Mouse (Mus musculus) thymus, postnatal 0 days (tissue): ENCODE measurements around the gene Arhgef2. TPM values are rescaled to one million over a fixed set of nuclear protein-coding genes. Genes with fewer than 3 reads are reported as not detected.

Source experiments
- DNase-seq: peaks from one replicate; pipeline ENCODE4 v3.0.0-alpha.2; 2015; ENCODE audit warnings: low spot score
- polyA plus RNA-seq: library from polyadenylated mRNA; unstranded; fragments of >200 nt; fragmentation: Nextera tagmentation; extraction: Ambion mirVana; gene quantifications from 2 replicates; pipeline ENCODE4 v1.2.1, GENCODE M21; 2015

The Arhgef2 gene
- polyA plus RNA-seq, 1 experiment from 2014 or later = 94.5 TPM

DNA sequence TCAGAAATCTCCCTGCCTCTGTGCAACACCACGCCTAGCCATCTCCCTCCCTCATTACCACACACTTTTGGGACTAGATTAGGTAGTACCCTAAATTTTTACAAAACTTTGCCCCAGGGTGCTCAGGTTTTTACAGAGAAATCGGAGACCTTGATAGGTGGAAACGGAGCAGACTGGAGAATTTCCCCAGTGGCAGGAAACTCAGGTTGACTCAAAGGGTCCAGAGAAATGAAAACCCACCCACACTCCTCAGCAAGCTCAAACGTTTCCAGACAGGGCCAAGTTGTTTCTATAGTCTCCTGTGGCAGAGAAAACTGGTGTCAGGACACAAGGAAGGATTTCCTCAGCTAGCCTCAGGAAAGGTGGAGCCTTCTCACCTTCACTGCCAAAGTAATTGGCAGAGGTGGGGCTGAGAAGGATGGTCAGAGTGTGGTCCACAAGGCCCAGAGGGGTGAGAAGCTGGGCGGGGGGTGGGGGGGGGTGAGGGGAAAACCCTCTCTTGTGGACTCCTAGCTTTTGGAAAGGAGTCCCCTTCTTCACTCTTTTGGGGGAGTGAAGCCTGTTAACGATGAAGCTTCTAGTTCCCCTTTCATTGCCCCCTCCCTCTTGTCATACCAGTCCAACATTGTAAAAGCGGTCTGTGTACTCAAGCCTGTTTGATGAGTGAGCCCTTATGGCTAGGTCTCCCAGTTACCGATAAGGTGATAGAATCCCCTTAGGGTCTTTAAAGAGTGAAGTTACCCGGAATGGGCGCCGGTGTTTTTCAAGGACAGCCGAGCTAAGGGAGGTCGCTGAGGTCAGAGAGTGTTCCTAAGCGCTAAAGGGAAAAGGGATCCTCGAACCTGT, 14.6 kb downstream of the Arhgef2 start:
- no peak for DNase-seq

DNA sequence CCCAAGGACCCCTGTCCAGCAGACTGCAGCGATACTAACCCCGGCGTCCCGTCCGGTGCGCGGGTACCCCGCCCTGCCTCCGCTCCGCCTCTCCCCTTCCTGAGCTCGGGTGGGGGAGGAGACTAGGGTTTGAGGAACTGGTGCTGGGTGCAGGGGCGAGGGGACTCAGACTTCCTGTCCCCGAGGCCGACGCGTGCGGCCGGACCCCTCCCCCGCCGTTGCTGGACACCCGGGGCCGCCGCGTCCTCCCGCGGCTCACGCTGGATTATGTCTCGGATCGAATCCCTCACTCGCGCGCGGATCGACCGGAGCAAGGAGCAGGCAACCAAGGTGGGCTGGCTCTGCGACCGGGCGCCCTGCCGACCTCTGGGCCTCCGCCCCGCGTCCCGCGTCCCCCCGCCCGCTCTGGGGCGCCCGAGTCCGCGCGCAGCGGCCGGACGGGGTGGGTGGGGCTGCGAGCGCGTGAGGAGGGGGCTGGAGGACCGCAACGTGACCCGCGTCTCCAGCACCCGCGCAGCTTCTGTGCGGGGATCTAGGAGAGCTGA, 15.3 kb downstream of the Arhgef2 start:
- DNase-seq = peak; percentile 68

DNA sequence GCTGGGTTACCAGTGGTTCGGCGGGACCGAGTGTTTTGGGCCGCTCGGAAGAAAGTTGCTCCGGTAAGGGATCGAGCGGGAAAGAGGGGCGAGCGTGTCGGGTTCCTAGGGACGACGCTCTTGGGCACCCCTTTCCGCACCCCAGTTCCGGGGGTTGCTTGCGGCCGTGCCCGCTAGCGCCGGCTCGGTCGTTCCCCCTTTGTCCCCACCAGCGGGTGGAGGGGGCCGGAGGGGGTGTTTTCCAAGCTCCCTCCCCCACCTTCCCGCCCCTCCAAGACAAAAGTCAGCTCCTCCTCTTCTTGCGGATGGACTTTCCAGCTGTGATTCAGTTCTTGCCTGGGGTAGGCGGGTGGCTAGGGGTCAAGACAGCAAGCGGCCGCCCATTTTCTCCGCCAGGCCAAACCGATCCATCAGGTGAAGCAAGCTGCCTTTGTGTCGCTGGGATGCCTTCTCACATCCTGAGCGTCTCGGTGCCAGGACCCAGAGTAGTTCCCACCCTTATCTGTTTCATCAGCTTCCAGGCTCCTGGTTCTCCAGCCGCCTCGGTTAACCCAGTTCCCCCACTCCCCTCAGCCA, 15.9 kb downstream of the Arhgef2 start:
- DNase-seq = peak; percentile 36

DNA sequence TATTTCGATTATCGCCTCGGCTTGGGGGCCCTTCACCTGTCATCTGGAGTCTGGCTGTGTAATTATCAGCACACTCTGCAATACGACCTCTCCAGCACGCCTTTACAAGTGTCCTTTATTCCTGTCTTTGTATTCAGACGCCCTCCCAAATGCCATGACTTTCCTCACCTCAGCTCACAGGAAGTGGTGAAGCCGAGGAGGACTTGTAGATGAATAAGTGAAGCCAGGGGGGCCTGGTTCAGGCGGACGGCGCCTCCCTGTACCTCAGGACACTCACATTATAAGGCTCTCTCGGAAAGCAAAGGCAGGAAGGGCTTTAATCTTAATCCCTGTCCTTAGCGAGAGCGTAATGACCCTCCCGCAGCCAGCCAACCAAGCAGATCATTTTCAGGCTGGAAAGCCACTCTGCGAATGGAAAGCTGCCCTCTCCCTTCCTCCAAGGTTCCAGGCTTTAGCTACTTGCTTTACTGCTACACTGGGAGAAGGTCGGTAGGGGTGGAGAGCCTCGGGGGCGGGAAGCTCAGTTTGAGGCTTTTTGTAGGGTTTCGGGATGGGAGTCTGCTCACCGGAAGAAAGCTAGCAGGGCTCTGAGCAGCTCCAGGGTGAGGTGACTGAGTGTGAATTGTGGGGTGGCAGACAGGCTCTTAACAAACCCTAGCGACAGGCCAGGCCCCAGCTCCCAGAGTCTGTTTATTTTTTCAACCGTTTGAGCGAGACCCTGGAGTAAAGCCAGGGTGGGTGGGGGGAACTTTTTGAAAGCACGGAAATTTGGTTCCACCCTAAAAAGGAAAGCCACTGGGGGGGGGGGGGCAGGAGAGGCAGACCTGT, 16.6 kb downstream of the Arhgef2 start:
- peak; percentile 53 for DNase-seq

DNA sequence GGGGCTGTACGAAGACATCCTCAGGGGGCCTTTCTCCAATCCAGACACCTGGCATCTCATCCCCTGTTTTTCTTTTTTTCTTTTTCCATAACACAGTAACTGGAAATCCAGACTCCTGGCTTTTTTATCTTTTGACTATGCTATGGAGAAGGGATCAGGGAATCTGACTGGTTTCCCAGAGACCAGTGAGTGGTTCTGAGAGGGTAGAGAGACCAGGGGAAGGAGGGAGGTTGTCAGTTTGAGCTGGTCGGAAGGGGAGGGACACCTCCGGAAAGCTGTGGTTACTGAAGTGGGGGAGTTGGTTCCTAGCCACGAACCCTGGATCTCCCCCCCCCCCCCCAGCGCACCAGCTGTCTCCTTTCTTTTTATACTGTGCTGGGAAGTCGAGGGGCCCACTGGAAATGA, 17.2 kb downstream of the Arhgef2 start:
- peak; percentile 50 for DNase-seq

DNA sequence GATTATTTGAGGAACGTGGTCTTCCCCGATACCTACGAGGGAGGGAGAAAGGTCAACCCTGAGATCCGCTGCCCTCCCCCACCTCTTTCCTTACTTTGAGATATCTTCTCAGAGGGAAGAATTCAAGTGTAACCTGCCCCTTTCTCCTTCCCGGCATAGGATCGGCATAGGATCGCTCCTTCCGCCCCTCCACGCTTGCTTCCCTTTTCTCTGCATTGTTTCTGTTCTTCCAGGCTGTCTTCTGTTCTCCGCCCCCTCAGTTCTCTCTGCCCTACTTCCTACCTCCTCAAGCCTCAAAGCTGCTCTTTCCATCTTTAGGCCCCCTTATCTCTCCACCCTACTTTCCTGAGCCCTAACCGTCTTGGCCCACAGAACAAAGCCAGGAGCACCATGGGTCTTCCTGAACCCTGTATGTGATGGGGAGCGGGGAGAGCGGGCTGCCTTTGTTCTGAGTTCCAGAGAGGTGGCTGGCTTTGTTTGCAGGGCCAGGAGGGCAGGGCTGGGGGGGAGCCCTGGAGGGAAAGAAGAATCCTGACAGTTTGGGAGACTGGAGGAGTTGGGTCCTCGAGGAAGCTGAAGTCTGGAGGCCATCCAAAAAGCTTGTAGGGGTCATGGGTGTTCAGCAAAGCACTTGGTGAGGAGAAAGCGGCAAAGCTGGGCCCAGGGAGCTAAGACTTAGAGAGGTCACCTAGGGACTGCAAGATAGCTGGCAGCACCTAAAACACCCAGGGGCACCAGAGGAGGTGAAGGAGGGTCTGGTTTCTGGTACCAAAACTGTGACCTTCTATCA, 17.8 kb downstream of the Arhgef2 start:
- DNase-seq = peak; percentile 34

DNA sequence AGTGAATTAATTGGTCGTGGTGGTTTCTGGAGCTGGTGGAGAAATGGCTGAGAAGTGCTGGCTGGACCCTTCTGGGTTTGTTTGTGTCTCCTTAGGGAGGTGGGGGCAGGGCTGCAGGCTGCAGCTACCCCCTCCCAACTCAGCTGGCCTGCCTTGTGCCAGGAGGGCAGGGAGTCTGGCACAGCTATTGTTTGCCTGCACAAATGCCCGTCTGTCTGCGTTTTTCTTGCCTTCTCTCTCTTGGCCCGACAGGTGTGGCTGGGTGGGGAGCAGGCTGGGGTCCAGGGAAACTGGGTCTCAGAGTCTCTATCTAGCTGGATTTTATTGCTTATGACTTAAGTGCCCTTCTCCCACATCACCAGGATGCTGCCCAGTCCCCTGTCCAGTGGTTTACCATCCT, 18.6 kb downstream of the Arhgef2 start:
- no peak for DNase-seq

DNA sequence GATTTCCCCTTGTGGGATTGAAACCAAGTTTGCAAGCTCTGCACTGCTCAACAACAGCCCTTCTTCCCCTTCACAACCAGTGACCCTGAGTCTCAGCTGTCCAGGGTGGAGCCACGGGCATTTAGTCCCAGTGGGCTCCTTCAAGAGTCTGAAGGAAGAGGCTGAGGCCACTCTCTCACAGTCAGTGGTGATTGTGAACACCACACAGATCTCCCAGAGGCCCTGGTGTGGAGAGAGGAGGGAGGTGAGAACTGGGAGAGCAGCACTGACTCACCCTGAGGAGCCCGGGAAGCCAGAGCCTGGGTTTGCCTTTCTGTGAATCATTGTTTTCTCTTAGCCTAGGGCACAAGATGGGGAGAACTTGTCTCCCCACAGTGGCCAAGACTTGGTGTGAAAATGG, 19.2 kb downstream of the Arhgef2 start:
- DNase-seq = no peak

DNA sequence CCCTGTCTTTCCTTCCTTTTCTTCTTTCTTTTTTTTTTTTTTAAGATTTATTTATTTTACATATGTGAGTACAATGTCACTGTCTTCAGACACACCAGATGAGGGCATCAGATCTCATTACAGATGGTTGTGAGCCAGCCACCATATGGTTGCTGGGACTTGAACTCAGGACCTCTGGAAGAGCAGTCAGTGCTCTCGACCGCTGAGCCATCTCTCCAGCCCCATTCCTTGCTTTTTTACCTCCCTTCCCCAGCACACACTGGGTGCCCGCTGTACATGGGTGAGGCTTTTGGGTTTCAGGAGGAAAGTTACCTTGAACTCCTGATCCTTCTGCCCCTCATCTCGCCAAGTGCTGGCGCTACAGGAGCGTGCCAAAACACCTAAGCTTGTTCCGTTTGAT, 19.8 kb downstream of the Arhgef2 start:
- DNase-seq = no peak

DNA sequence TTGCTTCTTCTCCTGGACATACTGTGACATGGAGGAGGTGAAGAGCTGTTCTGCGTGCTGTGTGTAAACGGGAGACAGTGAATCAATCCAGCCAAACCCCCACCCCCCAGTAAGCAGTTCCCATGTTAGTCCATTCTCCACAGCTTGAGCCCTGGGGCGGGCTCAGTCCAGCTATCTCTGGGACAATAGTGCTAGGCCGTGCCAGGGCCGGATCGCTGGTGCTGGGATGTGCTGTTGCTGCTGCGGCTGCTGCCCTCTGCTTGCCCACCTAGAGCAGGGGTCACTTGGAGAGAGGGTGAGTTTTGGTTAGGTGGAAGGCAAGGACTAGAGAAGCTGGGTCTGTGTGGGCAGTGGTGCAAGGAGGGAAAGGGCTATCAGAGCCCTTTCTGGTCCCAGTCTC, 20.6 kb downstream of the Arhgef2 start:
- DNase-seq = no peak

DNA sequence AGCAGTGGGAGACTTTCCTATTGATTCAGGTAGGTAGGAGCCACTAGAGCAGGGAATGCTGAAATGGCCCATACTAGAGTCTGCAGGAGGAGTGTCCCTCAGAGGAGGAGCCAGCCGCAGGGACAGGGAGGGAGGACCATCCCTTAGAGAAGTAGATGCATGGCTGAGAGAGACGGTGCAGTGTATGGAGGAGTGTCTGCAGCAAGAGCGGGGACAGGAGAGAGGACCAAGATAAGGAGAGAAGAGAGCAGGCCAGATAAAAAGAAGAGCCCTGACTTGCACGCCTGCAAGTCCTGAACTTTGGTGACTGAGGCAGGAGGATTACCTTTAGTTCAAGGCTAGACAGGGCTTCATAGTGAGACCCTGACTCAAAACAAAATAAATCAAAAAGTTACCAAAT, 21.3 kb downstream of the Arhgef2 start:
- no peak for DNase-seq

DNA sequence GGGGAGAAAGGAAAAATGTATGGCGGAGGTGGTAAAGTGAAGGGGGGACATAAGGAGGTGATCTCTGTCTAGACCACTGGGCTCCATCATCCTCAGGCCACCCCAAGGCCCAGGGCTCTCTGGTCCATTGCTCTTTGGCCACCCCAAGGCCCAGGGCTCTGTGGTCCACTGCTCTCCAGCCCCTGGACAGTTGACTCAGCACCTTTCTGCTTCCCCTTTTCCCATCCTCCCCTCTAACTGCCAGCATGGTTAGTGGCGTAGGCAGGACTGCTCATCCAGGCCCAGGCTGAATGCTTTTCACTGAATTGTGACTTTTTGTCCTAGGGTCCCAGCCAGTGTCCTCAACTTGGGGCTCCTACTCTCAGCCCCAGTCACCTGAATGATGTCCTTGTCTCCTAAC, 21.8 kb downstream of the Arhgef2 start:
- no peak for DNase-seq

DNA sequence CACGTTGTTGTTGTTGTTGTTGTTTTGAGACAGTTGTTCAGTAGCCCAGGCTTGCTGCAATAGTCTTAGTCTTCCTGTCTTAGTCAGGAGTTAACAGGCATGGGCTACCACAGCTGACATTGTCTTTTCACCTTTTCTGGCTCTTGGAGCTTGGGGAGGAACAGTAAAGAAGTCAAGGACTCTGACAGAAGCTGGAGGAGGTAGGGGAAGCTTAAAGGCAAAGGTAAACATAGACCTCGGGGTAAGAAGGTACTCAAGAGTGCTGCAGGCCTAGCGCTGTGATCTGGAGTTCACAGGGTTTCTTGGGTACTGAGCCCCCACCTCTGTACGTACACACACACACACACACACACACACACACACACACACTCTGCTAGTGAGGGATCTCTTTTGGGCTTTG, 23.0 kb downstream of the Arhgef2 start:
- no peak for DNase-seq

DNA sequence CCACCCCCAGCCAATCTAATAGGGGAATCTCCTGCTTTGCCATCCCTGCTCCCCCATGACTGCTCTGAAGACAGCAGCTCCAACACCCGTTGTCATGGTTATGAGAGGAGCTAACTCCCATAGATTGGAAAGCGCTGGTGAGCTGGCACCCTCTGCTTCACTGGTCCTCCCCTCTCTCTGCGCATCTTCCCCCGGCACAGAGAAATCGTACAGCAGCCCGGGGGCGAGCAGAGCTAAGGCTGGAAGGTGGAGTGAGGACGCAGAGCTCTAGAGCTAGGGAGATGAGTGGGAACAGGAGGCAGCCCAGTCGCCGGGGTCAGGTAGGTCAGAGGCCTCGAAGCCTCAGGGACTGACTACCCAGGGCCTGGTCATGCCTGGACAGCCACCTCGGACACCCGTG, 23.5 kb downstream of the Arhgef2 start:
- DNase-seq = no peak

DNA sequence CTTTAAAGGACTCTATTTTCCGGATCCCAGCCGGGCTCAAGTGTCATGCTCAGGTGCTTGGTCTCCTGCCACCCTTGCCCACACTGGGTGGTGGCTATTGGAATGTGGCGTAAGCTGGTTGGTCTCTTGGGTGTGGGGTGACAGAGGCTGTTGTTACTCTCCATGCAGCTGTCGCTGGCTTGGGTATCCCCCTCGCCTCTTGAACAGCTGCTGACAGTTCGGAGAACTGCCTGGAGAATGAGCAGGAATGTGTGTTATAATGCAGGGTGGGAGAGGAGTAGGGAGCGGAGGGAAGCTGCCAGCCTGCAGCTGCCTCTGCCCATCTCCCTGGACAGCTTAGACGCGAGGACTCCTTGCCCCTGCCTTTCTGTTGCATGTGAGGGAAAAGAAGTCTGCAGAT, 24.3 kb downstream of the Arhgef2 start:
- DNase-seq = no peak

DNA sequence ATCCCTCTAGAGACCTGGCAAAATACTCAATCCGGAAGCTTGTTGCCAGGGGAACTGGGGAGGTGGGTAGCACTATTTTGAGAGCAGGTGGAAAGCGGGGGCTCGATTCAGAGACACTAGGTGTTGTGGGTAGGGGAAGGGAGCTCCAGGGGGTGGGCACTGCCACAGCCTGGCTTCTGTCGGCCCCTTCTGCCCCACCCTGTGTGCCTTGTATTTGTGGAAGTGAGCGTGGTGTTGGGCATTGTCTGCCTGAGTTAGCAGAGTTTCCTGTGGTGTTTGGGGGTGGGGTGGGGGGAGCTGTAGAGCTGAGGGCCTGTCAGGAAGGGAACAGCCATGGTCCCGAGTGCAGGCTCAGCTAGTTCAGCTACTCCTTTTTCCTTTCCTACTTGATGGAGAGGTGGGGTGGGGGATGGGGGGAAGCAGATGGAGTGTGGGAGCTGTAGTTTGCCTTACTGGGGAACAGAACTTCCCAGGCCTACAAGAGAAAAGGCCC, 25.1 kb downstream of the Arhgef2 start:
- DNase-seq = no peak

DNA sequence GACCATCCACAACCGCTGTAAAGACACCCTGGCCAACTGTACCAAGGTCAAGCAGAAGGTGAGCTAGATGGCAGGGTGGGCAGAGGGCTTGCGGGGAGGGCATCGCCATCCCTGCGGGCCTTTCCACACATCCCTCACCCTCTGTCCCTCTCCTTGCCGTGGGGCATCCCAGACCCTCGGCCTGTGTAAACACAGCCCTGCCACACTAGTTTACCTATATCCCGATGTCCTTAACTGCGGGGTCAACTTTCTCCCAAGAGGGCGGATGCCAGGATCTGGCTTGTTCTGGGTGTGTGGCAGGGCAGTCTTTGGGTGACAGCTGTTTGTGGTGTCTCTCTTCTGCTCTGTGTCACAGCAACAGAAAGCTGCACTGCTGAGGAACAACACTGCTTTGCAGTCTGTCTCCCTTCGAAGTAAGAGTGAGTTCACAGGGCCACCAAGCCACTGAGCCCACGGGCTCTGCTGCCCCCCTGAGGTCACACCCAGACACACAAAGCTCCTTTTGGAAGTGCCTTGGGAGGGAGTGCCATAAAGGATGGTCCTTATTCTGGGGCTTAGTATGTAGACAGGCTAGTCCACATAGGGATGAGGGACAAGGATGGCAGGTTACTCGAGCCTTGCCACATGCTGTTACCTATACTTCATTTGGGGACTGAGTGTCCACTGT, 26.3 kb downstream of the Arhgef2 start:
- DNase-seq = peak; percentile 40

DNA sequence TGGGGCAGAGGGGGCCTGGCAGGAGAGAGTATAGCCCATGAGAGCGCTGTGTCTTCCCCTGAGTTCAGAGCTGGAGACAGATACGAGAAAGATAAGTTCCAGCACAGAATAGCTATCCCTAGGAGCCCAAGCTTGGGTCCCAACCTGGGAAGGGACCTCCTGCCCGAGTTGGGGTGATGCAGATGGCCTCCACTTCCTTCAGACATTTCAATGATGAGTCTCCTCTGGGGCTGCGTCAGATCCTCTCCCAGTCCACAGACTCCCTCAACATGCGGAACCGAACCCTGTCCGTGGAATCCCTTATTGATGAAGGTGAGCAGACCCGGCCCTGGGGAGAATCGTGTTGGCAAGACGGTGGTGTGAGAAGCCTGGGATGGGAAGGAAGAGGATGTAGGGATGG, 27.3 kb downstream of the Arhgef2 start:
- no peak for DNase-seq

DNA sequence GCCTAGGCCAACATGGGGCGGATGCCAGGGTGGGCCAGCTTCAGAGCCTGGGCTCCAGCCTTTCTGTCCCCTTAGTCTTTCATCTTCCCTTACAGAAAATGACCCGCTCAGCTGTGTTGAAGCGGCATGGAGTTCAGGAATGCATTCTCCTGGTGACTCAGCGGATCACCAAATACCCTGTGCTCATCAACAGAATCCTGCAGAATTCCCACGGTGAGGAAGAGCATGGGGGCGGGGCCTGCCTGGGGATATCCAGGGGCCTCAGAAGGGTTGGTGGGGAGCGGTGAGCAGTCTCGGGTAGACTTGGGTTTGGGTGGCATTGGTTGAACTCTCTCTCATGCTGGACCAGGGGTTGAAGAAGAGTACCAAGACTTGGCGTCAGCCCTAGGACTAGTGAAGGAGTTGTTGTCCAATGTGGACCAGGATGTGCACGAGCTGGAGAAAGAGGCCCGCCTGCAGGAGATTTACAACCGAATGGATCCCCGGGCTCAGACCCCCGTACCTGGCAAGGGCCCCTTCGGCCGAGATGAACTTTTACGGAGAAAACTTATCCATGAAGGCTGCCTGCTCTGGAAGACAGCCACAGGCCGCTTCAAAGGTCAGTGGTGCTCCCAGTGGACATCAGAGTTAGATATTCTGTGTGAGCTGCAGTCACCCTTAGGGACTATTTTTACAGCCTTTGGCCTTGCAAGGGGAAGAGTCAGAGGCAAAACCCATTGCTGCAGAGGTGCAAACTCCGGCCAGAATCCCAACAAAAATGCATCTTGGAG, 29.9 kb downstream of the Arhgef2 start:
- no peak for DNase-seq

DNA sequence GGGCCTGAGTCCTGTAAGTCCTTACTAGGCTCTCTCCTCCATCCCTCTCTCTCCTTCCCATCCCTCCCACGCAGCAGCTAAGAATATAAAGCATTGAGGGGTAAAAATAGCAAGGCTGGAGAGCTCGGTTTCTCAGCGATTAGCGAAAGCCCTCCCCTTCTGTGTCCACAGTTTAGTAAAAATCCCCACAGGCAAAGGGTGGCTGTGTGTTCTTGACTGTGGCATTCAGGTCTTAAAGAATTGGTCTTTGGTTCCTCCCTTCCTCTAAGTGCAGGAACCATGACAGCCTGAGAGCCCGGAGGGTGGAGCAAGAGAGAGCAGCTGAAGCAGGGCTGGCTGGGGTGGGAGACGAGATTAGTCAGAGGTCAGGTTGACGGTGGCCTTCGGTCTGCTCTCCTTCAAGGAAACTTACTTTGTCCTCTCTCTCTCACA, 30.8 kb downstream of the Arhgef2 start:
- no peak for DNase-seq
